Mouse (Mus musculus) forebrain, embryonic 15.5 days (tissue): ENCODE data around the gene Atg4a. TPM values are rescaled to one million over a fixed set of nuclear protein-coding genes. Genes with fewer than 3 reads are reported as not detected.
A peak's percentile ranks its signal among the peaks of the same experiment; 100 is the strongest.

Experiments
- ATAC-seq: fragments of 200-750 bp; cut with Nextera tagmentation; replicated peaks from 2 replicates; pipeline ENCODE4 v1.8.0; 2017; ENCODE audit warnings: mild to moderate bottlenecking, moderate TSS enrichment, moderate library complexity
- H3K27ac ChIP-seq: fragments of 300-500 bp; sonication (generic); replicated peaks from 2 replicates; pipeline ENCODE4 v1.5.1; 2015; ENCODE audit warnings: mild to moderate bottlenecking, inconsistent platforms
- H3K27me3 ChIP-seq: fragments of 300-500 bp; sonication (generic); 2 replicates; pipeline ENCODE4 v1.6.1; 2015; ENCODE audit warnings: inconsistent platforms
- H3K36me3 ChIP-seq: fragments of 300-500 bp; sonication (generic); 2 replicates; pipeline ENCODE4 v1.6.1; 2015; ENCODE audit warnings: mild to moderate bottlenecking, inconsistent platforms
- H3K4me1 ChIP-seq: fragments of 300-500 bp; sonication (generic); 2 replicates; pipeline ENCODE4 v1.6.1; 2015; ENCODE audit warnings: inconsistent platforms
- H3K4me2 ChIP-seq: fragments of 300-500 bp; sonication (generic); replicated peaks from 2 replicates; pipeline ENCODE4 v1.6.1; 2015; ENCODE audit warnings: mild to moderate bottlenecking, inconsistent platforms
- H3K4me3 ChIP-seq: fragments of 300-500 bp; sonication (generic); 2 replicates; pipeline ENCODE4 v1.5.1; 2015; ENCODE audit warnings: mild to moderate bottlenecking, inconsistent platforms
- H3K9ac ChIP-seq: fragments of 300-500 bp; sonication (generic); replicated peaks from 2 replicates; pipeline ENCODE4 v1.6.1; 2015; ENCODE audit warnings: mild to moderate bottlenecking, inconsistent platforms
- H3K9me3 ChIP-seq: fragments of 300-500 bp; sonication (generic); 2 replicates; pipeline ENCODE4 v1.6.1; 2016; ENCODE audit warnings: inconsistent platforms
- WGBS: fragments of 180-500 bp; shearing (Covaris S2); methylation state at CpG from one replicate; pipeline ENCODE4 v1.1.7; 2015; ENCODE audit warnings: mixed read lengths; 5-methylcytosine and 5-hydroxymethylcytosine counted together
- polyA plus RNA-seq: library from polyadenylated mRNA; unstranded; fragments of >200 nt; fragmentation: Nextera tagmentation; extraction: Ambion mirVana; gene quantifications from 2 replicates; pipeline ENCODE4 v1.2.1, GENCODE M21; 2015

Atg4a gene
- polyA plus RNA-seq, 1 experiment from 2014 or later, result 14.6 TPM

DNA sequence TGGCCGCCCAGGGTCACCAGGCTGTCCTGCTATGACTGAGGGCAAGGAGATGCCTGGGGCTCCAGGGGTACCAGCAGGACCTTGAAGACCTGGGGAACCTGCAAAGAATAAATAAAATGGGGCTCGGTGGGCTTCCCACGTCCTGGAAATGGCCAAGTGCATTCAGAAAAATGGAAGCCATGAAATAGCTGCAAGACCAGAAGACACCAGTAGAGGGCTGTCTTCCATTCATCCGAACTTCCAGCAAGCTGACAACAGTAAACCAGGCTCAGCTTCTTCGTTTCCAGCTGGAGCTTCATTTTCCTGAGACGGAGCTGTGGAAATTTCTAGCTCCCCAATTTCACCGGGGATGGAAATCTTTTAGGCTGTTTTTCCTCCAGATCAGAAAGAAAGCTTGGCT is 218.6 kb downstream of the Atg4a start:
- 44% methylated on average over 7 of the region's 7 CpGs for WGBS
- Histone ChIP-seq H3K9me3 (no peaks in the 10 kb centered on the region), H3K4me1 (no peaks in the 10 kb centered on the region), H3K4me2 (no peak overlapping the region), H3K36me3 (no peaks in the 10 kb centered on the region), H3K27ac (no peak overlapping the region), H3K27me3 (no peaks in the 10 kb centered on the region), H3K4me3 (no peak overlapping the region), H3K9ac (no peak overlapping the region)
- ATAC-seq, result no peak

DNA sequence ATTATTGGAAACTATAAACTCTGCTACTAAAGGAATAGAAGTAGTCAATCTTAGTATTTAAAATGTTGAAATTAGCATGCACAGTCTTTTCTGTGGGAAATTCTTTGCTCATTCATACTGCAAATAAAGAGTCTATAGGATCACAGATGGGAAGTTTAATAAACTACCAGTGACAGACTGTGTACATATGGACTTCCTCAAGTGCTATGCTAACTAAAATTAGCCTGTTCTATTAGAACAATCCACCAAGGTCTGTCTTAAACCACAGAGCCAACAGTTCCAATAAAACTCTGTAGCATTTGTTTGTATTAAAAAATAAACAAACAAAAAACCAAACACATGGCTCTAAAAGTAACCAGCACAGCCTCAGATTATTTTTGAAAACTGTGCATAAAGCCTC is 238.3 kb downstream of the Atg4a start:
- no peaks in the 10 kb centered on the region for H3K27me3 ChIP-seq
- H3K4me3 ChIP-seq, result no peak overlapping the region
- no peaks in the 10 kb centered on the region for H3K36me3 ChIP-seq
- no peak overlapping the region for H3K4me2 ChIP-seq
- no peak overlapping the region for H3K27ac ChIP-seq
- ATAC-seq, result no peak
- no peaks in the 10 kb centered on the region for H3K9me3 ChIP-seq
- no peaks in the 10 kb centered on the region for H3K4me1 ChIP-seq
- H3K9ac ChIP-seq, result no peak overlapping the region

- Histone ChIP-seq H3K9ac (no peak overlapping the region), H3K4me2 (no peak overlapping the region), H3K27me3 (no peaks in the 10 kb centered on the region), H3K9me3 (no peaks in the 10 kb centered on the region), H3K27ac (no peak overlapping the region), H3K36me3 (no peaks in the 10 kb centered on the region), H3K4me1 (no peaks in the 10 kb centered on the region), H3K4me3 (no peak overlapping the region)
- ATAC-seq, result no peak
- 82% methylated on average over 3 of the region's 3 CpGs for WGBS
Observed at GRCm38 (mm10) chrX:141198993-141199392, 242.3 kb downstream of the Atg4a start.

DNA sequence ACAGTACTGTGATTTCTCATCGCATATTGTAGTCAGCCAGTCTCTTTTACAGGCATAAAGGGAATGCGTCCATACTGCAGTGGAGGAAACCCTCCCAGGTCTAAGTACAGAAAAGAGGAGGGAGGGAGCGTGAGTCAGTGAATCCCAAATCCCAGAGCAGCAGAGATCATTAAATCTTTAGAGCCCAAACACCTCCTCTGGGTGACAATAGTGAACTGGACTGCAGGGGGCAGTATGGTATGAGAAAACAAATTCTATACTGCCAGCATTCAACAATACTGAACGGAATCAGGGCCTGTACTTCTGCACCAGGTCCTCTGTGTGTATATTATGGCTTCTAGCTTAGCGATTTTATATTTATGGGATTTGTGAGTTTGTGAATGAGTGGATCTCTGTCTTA is 256.1 kb downstream of the Atg4a start:
- Histone ChIP-seq H3K9ac (no peak overlapping the region), H3K4me2 (no peak overlapping the region), H3K4me1 (no peaks in the 10 kb centered on the region), H3K27ac (no peak overlapping the region), H3K36me3 (no peaks in the 10 kb centered on the region), H3K4me3 (no peak overlapping the region), H3K9me3 (no peaks in the 10 kb centered on the region), H3K27me3 (no peaks in the 10 kb centered on the region)
- WGBS, result 29% methylated on average over 5 of the region's 5 CpGs
- ATAC-seq, result peak; percentile 75

Other genes with a start within 250 kb of the Atg4a start
- not detected in 2 replicates for gene Tex13b, start 143.5 kb upstream of the Atg4a start, polyA plus RNA-seq
- gene Vsig1, start 49.3 kb upstream of the Atg4a start, polyA plus RNA-seq, result not detected in 2 replicates
- 39.9 and 44.7 TPM in 2 replicates for gene Psmd10, start 179 bp upstream of the Atg4a start, polyA plus RNA-seq